Mouse (Mus musculus): ENCODE data around the gene Eomes. TPM values are rescaled to one million over a fixed set of nuclear protein-coding genes. Genes with fewer than 3 reads are reported as not detected.

Gene Eomes
- total RNA-seq, 2 experiments from 2014 or later: 0.09 TPM; not detected in 1

DNA sequence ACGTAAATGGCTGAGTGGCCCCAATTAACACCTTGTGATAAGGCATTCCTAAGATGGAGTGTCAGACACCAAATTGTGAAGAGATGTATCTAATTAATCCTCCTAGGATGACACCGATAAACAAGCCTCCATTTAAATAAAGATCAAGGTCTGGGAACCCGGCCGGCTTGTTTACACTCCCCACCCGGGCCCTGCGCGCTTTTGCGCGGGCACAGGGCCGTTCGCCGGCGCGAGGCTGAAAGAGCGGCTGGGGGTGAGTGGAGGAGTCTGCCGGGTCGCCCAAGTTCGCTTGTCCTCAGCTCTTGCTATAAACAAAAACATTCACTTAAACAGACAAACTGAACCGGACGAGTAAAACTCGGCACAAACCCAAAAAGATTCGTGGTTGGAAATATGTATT is 9.6 kb downstream of the Eomes start:
- no peak for DNase-seq (ENCODE audit: low spot score in 2 of 2)

DNA sequence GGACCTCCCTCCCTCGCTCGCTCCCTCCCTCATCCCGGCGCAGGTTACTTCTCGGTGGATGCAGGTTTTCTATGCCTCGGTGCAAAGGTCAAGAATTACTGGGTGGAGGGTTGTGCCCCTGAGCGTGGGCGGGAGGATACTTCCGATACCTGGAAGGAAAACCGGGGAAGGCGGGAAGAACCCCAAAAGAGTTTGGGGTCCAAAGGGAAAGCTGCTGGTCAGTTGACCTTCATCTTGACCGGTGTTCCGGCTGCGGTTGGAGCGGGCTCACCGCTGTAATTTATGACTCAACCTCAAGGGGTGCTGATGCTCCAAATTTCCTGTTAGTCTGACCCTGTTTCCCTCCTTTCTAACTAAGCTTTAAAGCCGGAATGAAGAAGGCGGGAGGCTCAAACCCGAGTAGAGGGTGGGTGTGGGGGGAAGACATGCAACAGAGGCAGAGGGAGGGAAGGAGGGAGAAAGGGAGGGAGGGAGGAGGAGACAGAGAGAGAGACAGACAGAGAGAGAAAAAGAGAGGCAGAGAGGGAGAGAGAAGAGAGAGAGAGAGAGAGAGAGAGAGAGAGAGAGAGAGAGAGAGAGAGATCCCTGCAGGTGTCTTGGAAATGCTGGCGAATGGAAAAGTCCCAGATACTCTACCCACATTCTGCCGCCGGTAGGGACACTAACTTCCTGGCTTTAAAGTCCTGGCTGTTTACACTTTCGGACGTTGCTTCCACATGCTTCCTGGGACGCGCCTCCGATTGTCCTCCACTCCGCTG is 10.3 kb downstream of the Eomes start:
- DNase-seq (ENCODE audit: low spot score in 2 of 2): peak in 1 of 2 experiments; percentile 8

DNA sequence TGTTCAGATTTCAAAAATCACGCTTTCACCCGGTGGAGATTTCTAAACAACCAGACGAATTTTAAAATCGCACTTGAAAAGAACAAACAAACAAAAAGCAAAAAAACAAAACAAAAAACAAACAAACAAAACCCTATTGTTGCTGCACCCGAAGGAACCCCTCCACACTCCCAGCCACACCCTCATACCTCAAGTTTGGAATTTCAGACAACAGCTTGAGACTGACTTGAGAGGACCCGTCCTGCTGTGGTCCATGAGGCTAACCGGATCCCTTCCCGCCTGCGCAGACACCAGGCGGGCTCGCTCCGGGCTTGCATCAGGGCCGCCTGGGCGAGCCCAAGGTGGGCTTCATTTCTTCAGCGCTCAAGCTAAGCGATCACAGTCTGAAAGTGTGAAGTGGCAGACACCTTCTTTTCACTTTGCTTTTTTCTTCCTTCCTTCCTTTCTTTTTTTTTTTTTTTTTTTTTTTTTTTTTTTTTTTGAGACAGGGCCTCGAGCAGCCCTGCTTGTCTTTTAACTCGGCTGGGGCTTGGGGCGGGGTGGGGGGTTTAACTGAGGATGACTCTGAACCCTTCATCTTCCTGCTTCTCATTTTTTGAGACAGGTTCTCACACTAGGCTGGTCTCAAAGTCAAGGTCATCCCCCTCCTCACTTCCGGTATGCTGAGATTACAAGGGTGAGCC is 11.0 kb downstream of the Eomes start:
- no peak for DNase-seq (ENCODE audit: low spot score in 2 of 2)

DNA sequence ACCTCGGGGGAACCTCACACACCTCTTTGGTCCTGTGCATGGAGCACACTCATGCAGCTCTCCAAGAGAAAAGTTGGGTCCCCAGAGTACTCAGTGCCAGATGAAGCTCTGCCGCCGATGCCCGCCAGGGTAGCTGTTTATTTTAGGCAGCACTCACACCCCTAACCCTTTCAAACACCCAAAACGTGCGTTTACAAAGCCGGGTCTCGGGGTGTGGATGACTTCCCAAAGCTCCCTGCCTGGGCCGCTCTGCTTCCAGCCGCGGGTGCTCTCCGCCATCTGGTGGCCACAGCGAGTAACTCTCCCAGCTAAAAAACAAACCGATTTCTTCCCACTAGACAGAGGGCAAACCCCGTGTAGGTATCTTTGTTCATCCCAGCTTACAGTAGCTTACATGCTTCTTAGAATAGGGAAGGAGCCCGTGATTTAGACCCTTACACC is 11.6 kb downstream of the Eomes start:
- peak; percentile 71 to 72 for DNase-seq (ENCODE audit: low spot score in 2 of 2)

DNA sequence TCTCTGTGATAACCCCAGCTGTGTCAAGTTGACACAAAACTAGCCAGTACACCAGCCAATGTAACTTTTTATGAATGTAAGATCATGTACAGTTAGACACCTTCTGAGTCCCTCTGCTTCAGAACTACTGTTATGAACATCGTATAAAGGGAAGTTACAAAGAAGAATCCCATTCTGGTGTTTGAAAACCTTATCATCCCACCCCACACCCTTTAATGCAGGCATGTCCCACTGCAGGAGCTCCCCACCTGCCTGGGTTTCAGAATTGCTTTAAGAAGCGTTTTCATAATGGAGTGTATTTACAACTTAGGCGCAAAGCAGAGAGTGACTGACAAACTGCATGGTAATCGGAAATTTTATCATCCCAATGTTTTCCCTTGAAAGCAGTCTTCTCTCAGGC is 13.2 kb downstream of the Eomes start:
- no peak for DNase-seq (ENCODE audit: low spot score in 2 of 2)

DNA sequence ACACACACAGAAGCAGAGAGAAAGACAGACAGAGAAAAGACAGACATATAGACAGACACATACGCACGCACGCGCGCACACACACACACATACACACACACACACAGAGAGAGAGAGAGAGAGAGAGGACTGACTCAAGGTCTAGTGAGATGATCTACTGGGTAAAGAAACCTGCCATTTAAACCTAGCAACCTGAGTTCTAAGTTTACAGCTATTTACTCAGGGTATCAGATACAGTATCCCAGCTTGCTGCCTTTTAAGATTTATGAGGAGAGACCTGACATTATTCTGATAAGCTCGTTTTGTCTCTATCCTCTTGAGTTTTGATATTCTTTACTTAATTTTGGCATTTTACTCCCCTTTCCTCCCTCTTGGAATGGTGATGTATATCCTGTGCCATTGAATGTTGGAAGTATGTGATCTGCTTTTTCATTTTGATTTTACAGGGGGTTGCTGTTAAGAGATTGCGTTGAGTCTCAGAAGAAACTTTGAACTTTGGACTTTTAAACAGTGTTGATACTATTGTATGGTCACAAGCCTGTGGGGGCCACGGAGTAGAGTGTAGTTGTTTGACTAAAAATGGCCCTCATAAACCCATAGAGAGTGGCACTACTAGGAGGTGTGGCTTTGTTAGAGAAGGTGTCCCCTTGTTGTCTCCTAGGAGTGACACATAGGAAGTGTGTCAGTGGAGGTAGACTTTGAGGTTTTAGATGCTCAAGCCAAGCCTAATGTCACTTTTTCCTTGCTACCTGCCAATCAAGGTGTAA is 15.1 kb downstream of the Eomes start:
- no peak for DNase-seq (ENCODE audit: low spot score in 2 of 2)

DNA sequence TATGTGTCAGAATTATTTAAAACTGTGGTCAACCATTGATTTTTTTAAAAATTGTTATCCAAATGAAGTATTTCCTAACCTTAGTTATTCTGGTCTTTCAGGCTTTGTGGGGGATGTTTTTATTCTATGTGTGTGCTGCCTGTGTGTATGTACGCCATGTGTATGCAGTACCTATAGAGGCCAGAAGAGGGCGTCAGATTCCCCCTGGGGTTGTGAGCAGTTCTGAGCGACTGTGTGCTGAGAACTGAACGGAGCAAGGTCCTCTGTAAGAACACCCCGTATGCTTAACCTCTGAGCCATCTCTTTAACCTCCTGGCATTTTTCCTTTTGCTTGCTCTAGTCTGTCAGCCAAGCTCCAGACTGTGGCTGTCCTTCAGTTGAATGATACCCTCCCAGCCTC is 16.1 kb downstream of the Eomes start:
- no peak for DNase-seq (ENCODE audit: low spot score in 2 of 2)

DNA sequence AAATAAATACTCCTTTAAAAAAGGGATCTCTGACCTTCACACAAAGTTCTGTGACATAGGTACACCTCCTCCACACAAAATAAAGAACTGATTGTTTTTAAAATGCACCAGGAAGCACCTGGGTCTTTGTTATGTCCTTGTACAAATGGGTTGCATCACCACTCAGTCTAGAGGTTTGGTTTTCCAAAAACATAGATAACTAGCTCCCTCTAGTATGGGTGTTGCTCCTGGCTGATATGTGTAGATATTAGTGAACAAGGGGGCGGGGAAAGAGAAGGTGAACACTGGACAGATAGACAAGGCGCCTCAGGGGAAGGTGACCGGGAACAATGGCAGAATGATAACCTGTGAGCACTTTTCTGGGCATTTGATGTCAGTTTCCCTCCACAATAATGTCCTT is 17.9 kb downstream of the Eomes start:
- no peak for DNase-seq (ENCODE audit: low spot score in 2 of 2)

DNA sequence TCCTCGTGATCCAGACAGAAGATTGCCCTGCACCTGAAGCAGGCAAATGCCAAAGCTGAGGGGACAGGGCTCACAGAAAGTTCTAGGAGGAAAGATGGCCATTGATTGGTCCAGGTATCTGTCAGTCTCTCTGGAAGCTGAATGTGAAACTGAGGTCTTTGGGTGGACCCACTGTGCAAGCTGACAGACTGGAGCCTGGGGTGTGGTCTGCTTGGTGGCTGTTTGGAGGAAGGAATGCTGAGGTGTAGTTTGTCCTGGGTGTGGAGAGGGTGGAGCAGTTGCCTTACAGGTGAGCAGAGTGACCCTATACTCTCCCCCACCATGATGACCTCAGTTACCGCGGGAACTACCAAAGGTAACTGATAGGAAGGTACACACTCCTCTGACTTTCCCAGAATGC is 18.9 kb downstream of the Eomes start:
- DNase-seq (ENCODE audit: low spot score in 2 of 2): no peak

DNA sequence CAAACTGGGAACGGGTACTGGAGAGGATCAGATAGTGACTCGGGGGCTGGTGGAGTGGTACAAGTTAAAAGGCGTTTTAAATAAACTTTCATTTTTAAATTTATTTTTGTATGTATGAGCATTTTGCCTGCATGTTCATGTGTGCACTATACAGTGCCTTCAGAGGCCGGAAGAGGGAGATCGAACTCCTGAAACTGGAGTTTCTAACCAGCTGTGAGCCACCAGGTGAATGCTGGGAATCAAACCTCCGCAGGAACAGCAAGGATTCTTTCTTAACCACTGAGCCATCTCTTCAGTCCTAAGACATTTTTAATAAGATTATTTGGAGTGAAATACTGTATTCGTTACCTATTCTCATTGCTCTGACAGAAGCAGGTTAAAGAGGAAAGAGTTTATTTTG is 20.0 kb downstream of the Eomes start:
- DNase-seq (ENCODE audit: low spot score in 2 of 2): no peak

DNA sequence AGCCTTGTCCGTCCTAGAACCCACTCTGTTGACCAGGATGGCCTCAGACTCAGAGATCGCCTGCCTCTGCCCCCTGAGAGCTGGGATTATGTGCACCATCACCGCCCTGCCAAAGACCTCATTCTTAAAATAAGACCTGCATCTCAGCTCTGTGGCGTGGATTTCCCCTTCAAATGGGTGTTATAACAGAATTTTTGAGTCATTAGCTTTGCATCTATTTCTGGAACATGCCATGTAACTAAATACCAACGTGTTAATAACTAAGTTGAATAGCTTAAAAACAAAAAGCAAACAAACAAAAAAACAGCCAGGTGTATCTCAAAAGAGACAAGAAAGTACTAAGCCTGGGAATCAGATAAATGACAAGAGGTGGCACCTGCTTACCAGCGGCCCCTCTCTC is 23.0 kb downstream of the Eomes start:
- DNase-seq (ENCODE audit: low spot score in 2 of 2): no peak

DNA sequence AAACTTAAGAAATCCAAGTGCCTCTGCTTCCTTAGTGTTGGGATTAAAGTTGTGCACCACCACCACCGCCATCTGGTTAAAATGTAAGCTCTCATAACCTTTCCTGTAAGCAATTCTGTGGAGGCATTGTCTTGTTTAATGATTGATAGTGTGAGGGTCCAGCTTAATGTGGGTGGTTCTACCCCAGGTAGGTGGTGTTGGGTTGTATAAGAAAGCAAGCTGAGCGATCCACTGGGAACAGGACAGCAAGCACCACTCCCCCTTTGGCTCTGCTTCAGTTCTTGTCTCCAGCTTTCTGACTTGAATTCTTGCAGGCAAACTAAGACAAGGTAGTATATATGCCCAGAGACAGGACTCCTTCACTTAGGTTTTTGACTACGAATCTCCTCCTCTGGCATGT is 26.6 kb downstream of the Eomes start:
- DNase-seq (ENCODE audit: low spot score in 2 of 2): no peak

DNA sequence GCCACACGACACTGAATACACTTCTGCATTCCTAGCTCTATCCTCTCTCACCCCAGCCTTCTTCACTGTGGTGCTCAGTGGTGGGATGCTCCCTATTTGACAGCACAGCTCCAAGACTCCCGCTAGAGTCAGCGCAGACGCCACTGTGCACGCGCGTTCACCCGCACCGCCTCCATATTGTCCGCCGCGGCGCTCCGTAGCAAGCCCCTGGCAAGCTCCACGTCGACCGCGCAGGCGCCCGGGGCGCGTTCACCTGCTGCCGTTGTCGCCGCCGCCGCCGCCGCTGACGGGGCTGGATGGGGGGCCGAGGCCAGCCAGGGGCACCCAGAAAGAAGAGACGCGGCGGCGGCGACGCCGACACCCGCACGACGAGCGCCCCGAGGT is 28.0 kb downstream of the Eomes start, which contains the start of gene Golga4:
Golga4 (plus strand) TSS at position 248 of the 384 bp plus-strand sequence.
- peak; percentile 97 for DNase-seq (ENCODE audit: low spot score in 2 of 2)

DNA sequence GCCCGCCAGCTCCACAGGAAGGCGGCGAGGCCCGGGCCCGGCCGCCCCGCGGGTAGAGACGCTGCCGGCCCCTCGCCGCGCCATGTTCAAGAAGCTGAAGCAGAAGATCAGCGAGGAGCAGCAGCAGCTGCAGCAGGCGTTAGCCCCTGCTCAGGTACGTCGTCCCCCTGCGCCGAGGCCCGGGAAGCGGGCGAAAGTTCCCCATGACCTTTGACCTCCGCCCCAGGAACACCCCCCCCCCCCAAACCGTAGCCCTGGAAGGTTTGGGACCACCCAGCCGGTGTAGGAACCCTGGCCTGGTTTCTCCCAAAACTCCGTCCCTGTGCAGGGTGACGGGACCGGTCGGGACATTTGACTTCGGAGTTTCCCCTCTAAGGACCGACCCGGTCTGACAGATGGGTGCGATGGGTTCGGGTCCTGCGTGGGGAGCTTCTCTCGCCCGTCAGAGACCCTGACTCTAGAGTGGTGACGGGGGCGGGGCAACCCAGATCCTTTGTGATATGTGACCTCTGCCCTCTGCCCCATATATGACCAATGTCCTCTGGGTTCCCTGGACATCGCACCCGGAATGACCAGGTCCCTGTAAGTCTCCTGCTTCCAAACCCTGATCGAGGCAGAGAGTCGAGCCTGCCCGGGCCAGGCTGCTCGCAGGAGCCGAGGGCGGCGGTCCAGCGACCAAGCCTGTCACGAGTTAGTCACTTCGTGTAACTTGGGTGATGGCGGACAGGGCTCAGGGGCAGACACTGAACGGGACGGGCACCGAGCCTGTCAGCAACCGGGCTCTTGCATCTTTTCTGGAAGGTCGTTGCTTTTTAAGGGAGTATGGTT is 28.6 kb downstream of the Eomes start:
- peak in 1 of 2 experiments; percentile 23 for DNase-seq (ENCODE audit: low spot score in 2 of 2)

DNA sequence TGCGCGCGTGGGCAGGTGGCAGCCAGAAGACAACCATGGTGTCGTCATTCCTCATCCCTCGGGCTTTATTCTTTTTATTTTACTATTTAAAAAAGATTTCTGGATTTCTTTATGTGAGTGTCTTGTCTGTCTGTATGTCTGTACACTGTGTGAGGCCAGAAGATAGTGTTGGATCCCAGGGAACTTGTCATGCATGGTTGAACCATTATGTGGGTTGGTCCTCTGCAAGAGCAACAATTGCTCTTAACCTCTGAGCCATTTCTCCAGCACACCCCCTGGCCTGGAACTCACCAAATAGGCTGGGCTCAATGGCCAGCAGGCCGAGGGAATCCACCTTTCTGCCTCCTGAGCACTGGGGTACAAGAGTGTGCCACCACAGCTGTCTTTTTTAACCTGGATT is 29.5 kb downstream of the Eomes start:
- DNase-seq (ENCODE audit: low spot score in 2 of 2): no peak

DNA sequence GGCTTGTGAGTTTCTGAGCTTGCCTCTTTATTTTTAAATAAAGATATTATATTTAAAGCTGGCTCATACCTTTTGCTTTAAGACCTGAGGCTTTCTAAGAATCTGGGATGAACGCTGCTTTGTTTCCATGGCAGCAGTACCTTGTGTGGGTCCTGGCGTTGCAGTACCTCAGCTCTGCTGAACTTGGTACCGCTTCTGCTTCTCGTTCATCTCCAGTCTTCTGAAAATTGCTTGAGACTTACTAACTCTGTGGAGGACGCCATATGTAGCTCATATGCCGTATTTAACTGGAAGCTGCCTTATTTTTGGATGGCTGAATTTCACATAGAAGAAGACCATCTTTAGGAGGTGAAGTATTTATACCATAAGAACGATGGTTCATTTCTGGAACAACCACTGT is 30.6 kb downstream of the Eomes start:
- no peak for DNase-seq (ENCODE audit: low spot score in 2 of 2)

DNA sequence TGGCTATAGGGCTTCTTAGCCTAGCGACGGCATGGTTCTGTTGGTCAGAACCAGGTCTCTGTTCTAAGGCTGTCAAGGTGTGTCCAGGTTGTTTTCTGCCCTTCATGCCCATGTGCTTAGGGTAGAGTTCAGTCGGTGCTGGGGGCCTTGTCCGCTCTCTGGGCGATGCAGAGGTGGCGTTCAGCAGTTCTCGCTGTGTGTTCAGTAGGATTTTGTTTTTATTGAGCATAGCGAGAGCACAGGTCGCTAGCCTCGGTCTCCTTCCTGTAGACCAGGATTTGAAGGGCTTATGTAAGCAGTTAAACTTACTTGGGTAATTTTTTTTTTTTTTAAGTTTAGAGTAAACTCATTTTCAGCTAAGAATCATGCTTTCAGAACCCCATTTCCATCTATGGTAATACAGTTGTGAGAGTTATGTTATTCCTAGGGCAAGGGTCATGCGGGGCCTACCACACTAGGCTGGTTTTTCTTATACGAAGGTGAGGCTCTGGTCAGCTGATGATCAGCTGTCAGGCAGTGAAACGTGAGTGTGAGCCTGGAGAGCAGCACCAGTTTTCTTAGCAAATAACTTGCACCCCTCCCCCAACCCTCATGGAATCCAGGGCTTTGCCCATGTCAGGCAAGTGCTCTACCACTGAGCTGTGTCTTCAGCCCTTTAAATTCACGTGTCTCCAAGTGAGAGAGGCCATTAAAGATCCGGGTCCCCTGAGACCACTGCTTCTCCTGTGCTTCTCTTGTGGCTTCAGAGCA is 33.1 kb downstream of the Eomes start:
- no peak for DNase-seq (ENCODE audit: low spot score in 2 of 2)

DNA sequence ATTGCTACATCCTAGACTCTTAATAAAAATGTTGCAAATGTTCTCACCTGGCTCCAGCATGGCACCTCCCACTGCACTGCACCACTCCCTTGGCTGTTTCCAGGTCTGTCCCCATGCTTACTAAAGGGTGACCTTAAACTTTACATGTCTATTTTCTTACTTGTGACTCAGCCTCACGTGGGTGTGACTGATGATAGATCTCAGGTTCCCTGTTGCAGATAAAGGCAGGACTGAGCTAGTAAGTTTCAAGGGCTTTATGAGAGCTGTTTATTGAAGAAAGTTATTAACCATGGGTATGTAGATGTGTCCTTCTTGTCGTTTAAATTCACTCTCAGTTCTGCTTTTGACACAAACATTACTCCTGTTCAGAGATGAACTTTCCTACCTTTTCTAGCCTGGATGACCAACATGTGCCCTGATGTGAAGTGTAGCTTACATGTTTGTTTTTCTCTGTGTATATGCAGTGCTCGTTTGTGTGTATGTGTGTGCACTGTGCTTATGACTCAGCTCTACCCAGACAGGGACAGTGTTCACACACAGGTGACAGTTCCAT is 34.7 kb downstream of the Eomes start:
- no peak for DNase-seq (ENCODE audit: low spot score in 2 of 2)

DNA sequence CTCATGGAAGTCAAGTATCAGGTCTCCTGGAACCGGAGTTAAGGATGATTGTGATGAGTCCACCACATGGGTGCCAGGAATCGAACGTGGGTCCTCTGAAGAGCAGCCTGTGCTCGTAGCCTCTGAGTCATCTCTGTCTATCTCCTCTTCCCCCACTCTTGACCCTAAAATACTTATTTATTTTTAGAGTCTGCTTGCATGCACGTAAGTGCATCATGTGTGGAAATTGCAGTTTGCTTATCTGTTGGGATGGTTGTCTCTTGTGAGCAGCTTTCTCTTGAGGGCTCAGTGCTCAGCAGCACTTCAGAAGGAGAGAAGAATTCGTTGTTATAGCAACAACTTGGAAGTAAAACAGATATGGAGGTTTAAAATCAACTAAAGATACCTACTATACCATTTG is 37.5 kb downstream of the Eomes start:
- no peak for DNase-seq (ENCODE audit: low spot score in 2 of 2)

DNA sequence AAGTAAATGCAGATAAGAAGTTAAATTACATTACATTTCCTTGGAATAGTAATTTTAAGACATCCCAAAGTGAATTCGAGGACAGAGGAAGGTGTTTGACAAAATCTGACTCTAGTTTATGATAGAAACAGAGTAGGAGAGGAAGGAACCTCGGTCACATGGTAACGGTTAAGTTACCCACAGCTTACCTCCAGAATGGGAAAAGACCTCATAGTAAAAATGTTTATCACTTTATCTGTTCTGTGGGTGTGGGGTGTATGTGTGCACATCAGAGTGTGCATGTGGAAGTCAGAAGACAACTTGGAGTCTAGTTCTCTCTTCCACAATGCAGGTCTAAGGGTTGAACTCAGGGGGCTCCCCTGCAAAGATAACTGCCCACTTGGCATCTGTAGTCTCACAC is 38.1 kb downstream of the Eomes start:
- no peak for DNase-seq (ENCODE audit: low spot score in 2 of 2)

Measured in left cerebral cortex, adult 18-20 months (tissue).